Mouse (Mus musculus) kidney, adult 2 months (tissue): ENCODE results near the gene Txnrd2. TPM values are rescaled to one million over a fixed set of nuclear protein-coding genes. Genes with fewer than 3 reads are reported as not detected.

Experiments used
- DNase-seq: peaks from one replicate; pipeline ENCODE4 v3.0.0; 2021
- H3K27ac ChIP-seq: fragments of 200-500 bp; 2 replicates; pipeline ENCODE4 v1.5.1; 2012; ENCODE audit warnings: low read depth, low read length, control low read depth, inconsistent platforms; ENCODE audit not compliant: insufficient read depth
- H3K27me3 ChIP-seq: fragments of 200-500 bp; replicated peaks from 2 replicates; pipeline ENCODE4 v1.6.1; 2012; ENCODE audit warnings: mild to moderate bottlenecking, moderate library complexity, low read length, inconsistent platforms; ENCODE audit not compliant: control insufficient read depth, insufficient read depth
- H3K36me3 ChIP-seq: fragments of 200-500 bp; 2 replicates; pipeline ENCODE4 v1.6.1; 2012; ENCODE audit warnings: mild to moderate bottlenecking, moderate library complexity, low read length, inconsistent platforms; ENCODE audit not compliant: control insufficient read depth, insufficient read depth
- H3K4me1 ChIP-seq: fragments of 200-500 bp; 2 replicates; pipeline ENCODE4 v1.6.1; 2011; ENCODE audit warnings: low read length; ENCODE audit not compliant: control insufficient read depth, insufficient read depth
- H3K4me3 ChIP-seq: fragments of 200-500 bp; 2 replicates; pipeline ENCODE4 v1.5.1; 2011; ENCODE audit warnings: mild to moderate bottlenecking, low read depth, low read length, control low read depth; ENCODE audit not compliant: insufficient read depth
- CTCF ChIP-seq: fragments of 200-500 bp; conservative IDR thresholded peaks from 2 replicates; pipeline ENCODE4 v1.5.1; 2011; ENCODE audit warnings: low read depth, mild to moderate bottlenecking, control low read depth, low read length, moderate library complexity, mixed read lengths; ENCODE audit not compliant: insufficient read depth, insufficient read length
- POLR2A ChIP-seq: fragments of 200-500 bp; IDR thresholded peaks from one replicate; pipeline ENCODE4 v1.6.1; 2011; ENCODE audit warnings: low read depth, low read length, control low read depth
- WGBS: fragments of 180-500 bp; shearing (Covaris S2); methylation state at CpG from one replicate; pipeline ENCODE4 v1.1.7; 2018; 5-methylcytosine and 5-hydroxymethylcytosine counted together
- polyA plus RNA-seq: library from polyadenylated mRNA; depleted of rRNA; stranded (reverse); fragments of >200 nt; gene quantifications from 2 replicates; pipeline ENCODE4 v1.2.3, GENCODE M21; 2012

Txnrd2 gene
- polyA plus RNA-seq, 1 experiment: 39.1 TPM

DNA sequence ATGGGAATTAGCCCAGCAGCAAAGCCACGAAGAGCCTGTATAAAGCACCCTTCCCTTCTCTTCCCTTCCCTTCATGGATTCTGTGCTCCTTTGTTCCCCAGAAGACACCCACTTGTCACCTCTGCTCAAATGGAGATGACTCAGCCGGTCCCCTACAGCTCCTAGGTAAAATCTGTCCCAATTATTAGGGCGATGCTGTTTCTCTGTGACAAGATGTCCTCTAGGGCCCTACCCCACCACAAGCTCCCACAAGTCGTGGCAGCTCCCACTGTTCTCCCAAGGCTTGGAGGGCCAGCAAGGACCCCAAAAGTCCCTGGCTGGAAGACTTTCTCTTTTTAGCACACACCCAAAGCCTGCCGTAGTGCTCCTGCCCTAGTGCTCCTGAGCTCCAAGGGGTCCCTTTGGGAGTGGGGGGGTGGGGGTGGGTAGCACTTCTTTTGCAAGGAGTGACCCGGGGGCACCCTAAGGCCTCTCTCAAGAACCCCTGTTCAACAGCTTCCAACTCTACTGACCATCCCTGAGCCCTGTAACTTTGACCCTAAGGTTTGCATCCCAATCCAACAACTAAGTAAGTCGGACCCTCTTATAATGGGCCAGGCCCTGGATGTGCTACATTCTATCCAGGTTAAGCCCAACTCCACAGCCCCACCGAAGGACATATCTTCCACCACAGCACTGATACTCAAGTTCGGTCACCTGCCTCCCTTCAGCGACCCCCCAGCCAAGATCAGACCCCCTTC lies 539 bp upstream of the Txnrd2 start:
- TF ChIP-seq CTCF (no peak), POLR2A (no peak)
- WGBS: 12% methylated on average over 10 of the region's 10 CpGs
- Histone ChIP-seq H3K36me3 (no peaks in the 10 kb centered on the region), H3K27ac (peak overlapping the region; percentile 70), H3K4me1 (peaks cover 23% of the 10 kb centered on the region), H3K4me3 (peak overlapping the region; percentile 81), H3K27me3 (no peaks in the 10 kb centered on the region)
- DNase-seq: no peak

DNA sequence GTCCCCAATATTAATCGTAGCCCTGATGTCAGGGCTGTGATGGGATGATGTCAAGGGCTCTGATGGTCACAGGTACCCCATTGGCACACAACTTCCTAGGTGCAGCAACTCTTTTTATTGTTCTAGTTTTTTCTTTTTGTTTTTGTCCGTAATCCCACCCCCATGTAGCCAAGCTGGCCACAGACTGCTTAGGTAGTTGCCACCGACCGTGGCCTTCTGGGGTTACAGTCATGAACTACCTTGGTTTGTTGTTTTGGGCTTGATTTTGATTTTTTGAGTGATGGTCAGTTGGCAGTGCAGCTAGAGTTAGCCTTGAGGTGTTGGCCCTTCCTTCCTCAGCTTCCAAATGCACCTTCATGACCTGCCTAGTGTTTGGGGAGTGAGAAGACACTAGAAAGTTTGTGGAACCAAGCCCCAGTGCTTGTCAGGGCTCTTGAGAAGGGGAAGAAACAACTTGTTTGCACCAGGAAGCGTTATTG lies 657 bp downstream of the Txnrd2 start, which contains the start of gene Comt:
TSS of gene Comt (minus strand) at position 51 of the 479 bp plus-strand sequence.
- Histone ChIP-seq H3K36me3 (no peaks in the 10 kb centered on the region), H3K27me3 (no peaks in the 10 kb centered on the region), H3K4me1 (peaks cover 23% of the 10 kb centered on the region), H3K4me3 (peak within 1 kb of the TSS; percentile 81), H3K27ac (peak within 1 kb of the TSS; percentile 70)
- DNase-seq: no peak
- TF ChIP-seq POLR2A: no peak
- 55% methylated on average over 5 of the region's 5 CpGs for WGBS

DNA sequence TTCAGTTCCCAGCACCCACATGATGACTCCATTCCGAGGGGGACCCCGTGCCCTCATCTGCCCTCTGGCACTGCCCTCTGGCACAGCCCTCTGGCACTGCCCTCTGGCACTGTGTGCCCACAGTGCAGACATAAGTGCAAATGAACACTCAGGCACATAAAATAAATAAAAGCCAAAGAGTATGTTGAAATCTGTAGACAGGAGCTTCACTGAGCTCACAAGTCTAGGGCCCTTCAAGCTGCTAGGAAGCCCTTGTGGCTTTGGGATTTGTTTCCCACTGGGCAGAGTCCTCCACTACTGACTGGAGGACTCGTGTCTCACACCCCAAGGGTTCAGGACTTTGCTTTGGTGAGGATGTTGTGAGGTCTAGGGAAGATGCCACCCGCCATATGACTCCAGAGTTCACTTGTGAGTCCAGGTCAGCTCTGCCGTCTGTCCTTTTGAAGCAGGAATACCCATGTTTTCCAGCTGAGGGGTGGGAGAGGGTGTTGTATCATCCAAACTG lies 1.9 kb downstream of the Txnrd2 start:
- H3K27ac ChIP-seq: no peak overlapping the region
- TF ChIP-seq CTCF: no peak
- no peak for TF ChIP-seq POLR2A
- H3K4me1 ChIP-seq: peaks cover 23% of the 10 kb centered on the region
- no peak overlapping the region for H3K4me3 ChIP-seq
- H3K36me3 ChIP-seq: no peaks in the 10 kb centered on the region
- 79% methylated on average over 5 of the region's 5 CpGs for WGBS
- no peaks in the 10 kb centered on the region for H3K27me3 ChIP-seq
- no peak for DNase-seq

GRCm38 (mm10) chr16:18428516-18429042 lies 2.4 kb downstream of the Txnrd2 start:
- Histone ChIP-seq H3K27me3 (no peaks in the 10 kb centered on the region), H3K4me3 (no peak overlapping the region), H3K36me3 (no peaks in the 10 kb centered on the region), H3K27ac (no peak overlapping the region), H3K4me1 (peaks cover 19% of the 10 kb centered on the region)
- TF ChIP-seq CTCF (no peak), POLR2A (no peak)
- no peak for DNase-seq
- 92% methylated on average over 7 of the region's 7 CpGs for WGBS

- H3K27me3 ChIP-seq: no peaks in the 10 kb centered on the region
- 94% methylated on average over 8 of the region's 8 CpGs for WGBS
- H3K4me3 ChIP-seq: no peak overlapping the region
- TF ChIP-seq POLR2A: no peak
- no peak for TF ChIP-seq CTCF
- no peaks in the 10 kb centered on the region for H3K36me3 ChIP-seq
- peaks cover 10% of the 10 kb centered on the region for H3K4me1 ChIP-seq
- no peak for DNase-seq
- no peak overlapping the region for H3K27ac ChIP-seq
Observed at GRCm38 (mm10) chr16:18429641-18430040, 3.5 kb downstream of the Txnrd2 start.

DNA sequence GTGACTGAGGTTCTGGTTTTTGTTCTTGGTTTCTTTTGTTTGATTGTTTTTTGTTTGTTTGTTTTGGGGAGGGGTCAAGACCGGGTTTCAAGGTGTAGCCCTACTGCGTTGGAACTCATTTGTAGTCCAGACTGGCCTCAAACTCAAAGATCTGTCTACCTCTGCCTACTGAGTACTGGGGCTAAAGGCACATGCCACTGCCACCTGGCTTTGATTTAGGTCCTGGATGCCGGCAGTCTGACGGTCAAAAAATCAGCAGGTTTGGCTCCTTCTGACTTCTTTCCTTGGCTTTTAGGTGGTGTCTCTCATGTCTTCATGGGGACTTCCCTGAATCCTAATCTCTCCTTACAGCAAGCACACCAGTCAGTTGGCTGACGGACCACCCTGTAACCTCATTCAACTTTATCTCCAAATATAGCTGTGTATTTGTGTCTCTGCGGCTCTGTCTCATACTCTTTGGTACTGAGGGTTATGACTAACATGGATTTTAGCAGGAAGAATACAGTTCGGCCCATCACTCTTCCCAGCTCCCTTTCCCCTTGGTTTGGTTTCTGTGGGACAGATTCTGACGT lies 4.5 kb downstream of the Txnrd2 start:
- no peak for TF ChIP-seq POLR2A
- TF ChIP-seq CTCF: no peak; the same call in 1 of the 2 replicates
- 85% methylated on average over 8 of the region's 8 CpGs for WGBS
- no peaks in the 10 kb centered on the region for H3K36me3 ChIP-seq
- no peaks in the 10 kb centered on the region for H3K4me1 ChIP-seq
- no peaks in the 10 kb centered on the region for H3K27me3 ChIP-seq
- H3K27ac ChIP-seq: no peak overlapping the region
- no peak overlapping the region for H3K4me3 ChIP-seq
- no peak for DNase-seq

GRCm38 (mm10) chr16:18433341-18433920 lies 7.2 kb downstream of the Txnrd2 start:
- DNase-seq: peak; percentile 44
- no peaks in the 10 kb centered on the region for H3K4me1 ChIP-seq
- TF ChIP-seq POLR2A: no peak
- no peak for TF ChIP-seq CTCF
- no peaks in the 10 kb centered on the region for H3K36me3 ChIP-seq
- H3K27me3 ChIP-seq: no peaks in the 10 kb centered on the region
- no peak overlapping the region for H3K4me3 ChIP-seq
- WGBS: 71% methylated on average over 5 of the region's 5 CpGs
- no peak overlapping the region for H3K27ac ChIP-seq
